Mouse (Mus musculus): Measurements from ENCODE around the gene B4galt4.

DNA sequence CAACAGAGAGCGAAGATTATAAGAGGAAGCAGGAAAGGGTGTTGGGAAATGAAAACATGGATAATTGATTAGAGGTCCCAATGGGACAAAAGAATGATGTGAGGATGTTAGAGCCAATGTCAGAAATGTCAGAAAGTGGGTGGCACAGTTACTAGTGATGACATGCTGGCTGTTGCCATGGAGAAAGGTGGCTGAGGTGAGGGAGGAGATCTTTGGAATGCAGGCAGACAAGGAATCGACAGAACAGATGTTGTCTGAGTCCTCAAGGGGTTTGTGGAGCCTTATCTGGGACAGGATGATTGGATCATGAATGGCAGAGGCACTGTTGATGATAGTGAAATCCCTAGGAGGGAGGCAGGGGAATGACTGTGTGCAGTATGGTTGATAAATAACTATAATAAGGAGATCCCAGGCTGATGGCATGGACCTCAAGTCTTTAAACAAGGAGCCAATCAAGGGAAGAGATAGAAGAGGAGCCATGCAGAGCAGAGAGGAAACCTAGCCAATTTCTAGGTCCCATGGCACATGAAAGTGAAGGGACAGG, 40.5 kb downstream of the B4galt4 start:
- TF ChIP-seq EP300 (IDR thresholded peaks at IDR 0.05; ENCODE audit: insufficient read depth, low read depth, low read length) (no peak), CTCF (IDR thresholded peaks at IDR 0.05; ENCODE audit: low read depth, low read length) (no peak)

All from ES-Bruce4 (cell line).